Mouse (Mus musculus) lung, embryonic 16.5 days (tissue): ENCODE results near the gene Eif2b2. TPM values are rescaled to one million over a fixed set of nuclear protein-coding genes. Genes with fewer than 3 reads are reported as not detected.
A peak's percentile ranks its signal among the peaks of the same experiment; 100 is the strongest.

ENCODE experiments used
- ATAC-seq: fragments of 200-750 bp; cut with Nextera tagmentation; 2 replicates; pipeline ENCODE4 v1.8.0; 2017; ENCODE audit warnings: low read depth, mild to moderate bottlenecking, moderate library complexity
- H3K27ac ChIP-seq: fragments of 300-500 bp; sonication (generic); 2 replicates; pipeline ENCODE4 v1.5.1; 2014; ENCODE audit warnings: mild to moderate bottlenecking, control low read depth, low read length
- H3K27me3 ChIP-seq: fragments of 300-500 bp; sonication (generic); 2 replicates; pipeline ENCODE4 v1.6.1; 2014; ENCODE audit warnings: low read depth, low read length, mixed read lengths; ENCODE audit not compliant: control insufficient read depth, insufficient read depth
- H3K36me3 ChIP-seq: fragments of 300-500 bp; sonication (generic); 2 replicates; pipeline ENCODE4 v1.6.1; 2014; ENCODE audit warnings: low read length; ENCODE audit not compliant: control insufficient read depth, insufficient read depth
- H3K4me1 ChIP-seq: fragments of 300-500 bp; sonication (generic); replicated peaks from 2 replicates; pipeline ENCODE4 v1.6.1; 2014; ENCODE audit warnings: low read length, mixed read lengths; ENCODE audit not compliant: control insufficient read depth, insufficient read depth
- H3K4me2 ChIP-seq: fragments of 300-500 bp; sonication (generic); 2 replicates; pipeline ENCODE4 v1.6.1; 2014; ENCODE audit warnings: low read depth, low read length, control low read depth
- H3K4me3 ChIP-seq: fragments of 300-500 bp; sonication (generic); 2 replicates; pipeline ENCODE4 v1.5.1; 2014; ENCODE audit warnings: mild to moderate bottlenecking, low read length, control low read depth
- H3K9ac ChIP-seq: fragments of 300-500 bp; sonication (generic); 2 replicates; pipeline ENCODE4 v1.6.1; 2014; ENCODE audit warnings: low read length, control low read depth
- H3K9me3 ChIP-seq: fragments of 300-500 bp; sonication (generic); 2 replicates; pipeline ENCODE4 v1.6.1; 2016; ENCODE audit warnings: low read length; ENCODE audit not compliant: control insufficient read depth
- WGBS: fragments of 180-500 bp; shearing (Covaris S2); extraction: QIAGEN DNeasy Blood & Tissue Kit; methylation state at CpG from one replicate; pipeline ENCODE4 v1.1.7; 2014; 5-methylcytosine and 5-hydroxymethylcytosine counted together
- polyA plus RNA-seq: library from polyadenylated mRNA; unstranded; fragments of >200 nt; fragmentation: Nextera tagmentation; extraction: Ambion mirVana; gene quantifications from 2 replicates; pipeline ENCODE4 v1.2.1, GENCODE M21; 2015

The Eif2b2 gene
- polyA plus RNA-seq, 1 experiment from 2014 or later = 83.3 TPM

DNA sequence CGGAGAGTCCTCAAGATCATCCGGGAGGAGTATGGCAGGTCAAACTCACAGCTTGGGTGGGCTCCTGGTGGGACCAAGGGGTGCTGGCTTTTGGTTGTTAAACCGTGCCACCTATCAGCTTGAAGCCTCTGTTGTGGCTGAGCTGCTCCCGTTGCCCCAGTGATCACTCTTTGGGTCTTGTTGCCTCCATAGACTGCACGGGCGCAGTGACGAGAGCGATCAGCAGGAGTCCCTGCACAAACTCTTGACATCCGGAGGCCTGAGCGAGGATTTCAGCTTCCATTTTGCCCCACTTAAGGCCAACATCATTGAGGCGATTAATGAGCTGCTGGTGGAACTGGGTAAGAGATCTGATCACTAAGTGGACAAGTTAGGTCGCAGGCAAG lies 617 bp downstream of the Eif2b2 start:
- H3K9me3 ChIP-seq = no peaks in the 10 kb centered on the region
- H3K4me1 ChIP-seq = peaks cover 20% of the 10 kb centered on the region
- H3K9ac ChIP-seq = peak overlapping the region; percentile 81
- H3K36me3 ChIP-seq = peaks cover 28% of the 10 kb centered on the region
- H3K27me3 ChIP-seq = no peaks in the 10 kb centered on the region
- H3K4me3 ChIP-seq = peak overlapping the region; percentile 88
- peak overlapping the region; percentile 93 for H3K4me2 ChIP-seq
- ATAC-seq = no peak
- 2% methylated on average over 12 of the region's 12 CpGs for WGBS
- no peak overlapping the region; the same call in 1 of the 2 replicates for H3K27ac ChIP-seq

GRCm38 (mm10) chr12:85227227-85227626 lies 7.9 kb downstream of the Eif2b2 start:
- 0 out of 2 replicates have a peak, but pooled peaks have one; percentile 15 for ATAC-seq
- no peak overlapping the region for H3K4me3 ChIP-seq
- no peaks in the 10 kb centered on the region for H3K4me1 ChIP-seq
- no peak overlapping the region for H3K27ac ChIP-seq
- H3K36me3 ChIP-seq = peaks cover 36% of the 10 kb centered on the region
- H3K9me3 ChIP-seq = no peaks in the 10 kb centered on the region
- H3K27me3 ChIP-seq = no peaks in the 10 kb centered on the region
- H3K4me2 ChIP-seq = no peak overlapping the region
- no peak overlapping the region for H3K9ac ChIP-seq
- 56% methylated on average over 7 of the region's 7 CpGs for WGBS

GRCm38 (mm10) chr12:85227876-85228599 lies 8.8 kb downstream of the Eif2b2 start:
- 56% methylated on average over 15 of the region's 15 CpGs for WGBS
- Histone ChIP-seq H3K36me3 (peaks cover 28% of the 10 kb centered on the region), H3K9ac (no peak overlapping the region), H3K4me1 (no peaks in the 10 kb centered on the region), H3K27me3 (no peaks in the 10 kb centered on the region), H3K27ac (peak overlapping the region; percentile 7; the same call in 1 of the 2 replicates), H3K4me2 (no peak overlapping the region), H3K9me3 (no peaks in the 10 kb centered on the region), H3K4me3 (no peak overlapping the region)
- 0 out of 2 replicates have a peak, but pooled peaks have one; percentile 31 for ATAC-seq

DNA sequence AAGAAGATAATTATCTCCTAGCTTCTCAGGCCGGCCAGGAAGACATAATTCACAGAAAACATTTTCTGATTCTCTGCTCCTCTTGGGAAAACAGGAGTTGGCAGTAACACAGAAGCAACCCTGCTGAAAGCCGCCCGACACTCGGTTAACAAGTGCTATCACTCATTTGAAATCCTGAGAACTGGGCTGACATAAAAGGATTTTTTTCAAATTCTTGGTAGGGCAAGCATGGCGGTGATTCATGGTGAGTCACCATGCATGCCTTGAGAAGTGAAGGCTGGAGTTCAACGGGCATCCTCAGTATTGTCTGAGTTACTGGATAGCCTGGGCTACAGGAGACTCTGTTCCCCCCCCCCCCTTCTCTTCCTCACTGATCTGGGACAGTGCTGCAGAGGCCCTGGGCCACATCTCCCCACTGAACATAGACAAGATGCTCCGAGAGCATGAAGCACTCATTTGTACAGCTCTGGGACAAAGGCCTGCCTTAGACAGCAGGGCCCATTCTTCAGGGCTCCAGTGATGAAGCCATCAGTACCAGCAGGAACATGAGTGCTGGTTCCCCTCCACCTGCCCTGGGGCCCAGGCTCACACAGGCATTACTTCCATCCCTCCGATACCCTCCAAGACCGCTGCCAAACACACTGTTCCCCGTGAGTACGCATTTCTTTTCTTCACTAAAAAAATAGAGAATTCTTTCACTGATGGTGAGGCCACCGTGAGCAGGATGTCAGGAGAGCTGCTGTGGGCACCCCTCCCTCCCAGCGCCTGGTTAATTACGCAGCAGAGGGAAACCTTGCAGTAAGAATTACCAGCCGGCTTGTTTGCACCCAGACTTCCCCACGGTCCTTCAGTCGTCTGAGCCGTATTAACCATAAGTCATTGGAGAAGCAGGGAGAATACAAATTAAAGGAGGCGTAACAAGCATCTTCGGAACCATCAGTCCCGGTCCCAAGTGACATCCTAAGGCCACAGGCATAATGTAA lies 14.4 kb downstream of the Eif2b2 start:
- no peak for ATAC-seq

DNA sequence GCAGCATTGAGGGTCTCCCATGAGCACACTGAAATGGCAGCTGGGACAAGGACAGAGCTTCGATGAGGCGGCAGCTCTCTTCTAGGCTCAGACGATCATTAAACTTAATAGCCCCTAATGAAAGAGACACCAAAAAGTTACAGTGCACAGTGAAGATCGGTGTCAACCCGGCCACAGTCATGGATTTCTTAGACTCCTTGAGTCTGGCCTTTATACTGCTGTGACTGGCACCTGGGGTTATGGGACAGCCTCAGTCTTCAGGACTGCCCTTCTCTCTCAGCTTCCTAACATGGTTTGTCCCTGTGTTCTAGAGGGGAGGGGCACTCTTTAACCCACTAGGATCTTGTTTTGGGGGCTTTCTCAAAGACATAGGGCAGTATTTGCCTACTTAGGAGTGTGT lies 18.3 kb downstream of the Eif2b2 start:
- H3K9ac ChIP-seq = no peak overlapping the region
- WGBS = 92% methylated on average over 5 of the region's 5 CpGs
- H3K27ac ChIP-seq = no peak overlapping the region
- H3K4me1 ChIP-seq = no peaks in the 10 kb centered on the region
- no peak for ATAC-seq
- no peak overlapping the region for H3K4me2 ChIP-seq
- H3K9me3 ChIP-seq = no peaks in the 10 kb centered on the region
- H3K36me3 ChIP-seq = peaks cover 4% of the 10 kb centered on the region; the same call in 1 of the 2 replicates
- H3K4me3 ChIP-seq = no peak overlapping the region
- H3K27me3 ChIP-seq = no peaks in the 10 kb centered on the region

More for the DNA sequence above, 14.4 kb downstream of the Eif2b2 start:
- H3K4me3 ChIP-seq = no peak overlapping the region
- WGBS = 77% methylated on average over 21 of the region's 21 CpGs
- H3K4me1 ChIP-seq = no peaks in the 10 kb centered on the region
- H3K4me2 ChIP-seq = no peak overlapping the region
- peaks cover 4% of the 10 kb centered on the region; the same call in 1 of the 2 replicates for H3K36me3 ChIP-seq
- no peak overlapping the region for H3K27ac ChIP-seq
- H3K9ac ChIP-seq = no peak overlapping the region
- H3K9me3 ChIP-seq = no peaks in the 10 kb centered on the region
- H3K27me3 ChIP-seq = no peaks in the 10 kb centered on the region

DNA sequence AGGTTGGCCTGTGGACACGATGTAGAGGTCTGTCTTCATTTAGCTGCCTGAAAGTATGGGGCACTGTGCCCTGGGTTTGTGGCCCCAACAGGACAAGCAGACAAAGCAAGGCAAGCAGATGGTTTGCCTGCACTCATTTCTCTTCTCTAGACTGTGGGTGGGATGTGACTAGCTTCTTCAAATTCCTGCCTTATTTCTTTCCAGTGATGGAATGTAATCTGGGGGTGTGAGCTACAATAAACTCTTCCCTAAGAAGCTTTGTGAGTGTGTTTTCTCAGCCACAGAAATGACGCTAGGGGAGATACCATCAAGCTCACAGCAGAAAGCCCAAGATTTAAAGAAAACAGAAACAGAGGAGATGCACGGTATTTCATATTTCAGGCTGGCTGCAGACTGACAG lies 32.8 kb downstream of the Eif2b2 start:
- H3K4me1 ChIP-seq = no peaks in the 10 kb centered on the region
- H3K36me3 ChIP-seq = peaks cover 3% of the 10 kb centered on the region; the same call in 1 of the 2 replicates
- no peak overlapping the region for H3K4me2 ChIP-seq
- 73% methylated on average over 3 of the region's 3 CpGs for WGBS
- H3K27me3 ChIP-seq = no peaks in the 10 kb centered on the region
- ATAC-seq = no peak
- no peak overlapping the region for H3K9ac ChIP-seq
- no peaks in the 10 kb centered on the region for H3K9me3 ChIP-seq
- no peak overlapping the region for H3K4me3 ChIP-seq
- no peak overlapping the region for H3K27ac ChIP-seq

DNA sequence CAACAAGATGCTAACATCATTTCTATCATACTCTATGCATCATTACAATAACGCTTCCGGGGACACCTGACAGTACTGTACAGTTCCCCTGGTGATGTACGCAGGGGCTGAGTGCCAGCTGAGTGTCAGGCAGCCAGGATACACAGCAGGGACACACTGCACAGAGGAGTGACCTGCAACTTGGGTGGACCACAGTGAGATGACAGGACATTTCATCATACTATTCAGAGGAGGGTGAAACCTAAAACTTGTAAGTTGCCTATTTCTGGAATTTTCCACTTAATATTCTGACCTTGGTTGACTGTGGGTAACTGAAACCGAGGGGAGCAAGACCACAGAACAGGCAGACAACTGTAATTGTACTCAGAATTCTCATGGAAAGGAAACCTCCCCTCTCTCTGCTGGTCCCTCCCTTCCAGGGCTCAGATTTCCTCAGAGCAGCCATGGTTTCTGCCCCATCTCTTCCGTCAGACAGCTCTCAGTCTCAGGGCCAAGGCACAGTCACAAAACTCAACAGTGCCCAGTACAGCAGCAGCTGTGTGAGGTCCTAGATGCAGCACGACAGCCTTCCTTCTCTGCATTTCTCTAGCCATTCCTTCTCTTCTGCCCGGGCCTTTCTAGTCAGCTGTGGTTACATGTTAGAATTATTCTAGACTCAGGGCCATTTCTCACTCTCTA lies 36.9 kb downstream of the Eif2b2 start:
- peak; percentile 56 for ATAC-seq
- H3K4me2 ChIP-seq = no peak overlapping the region
- no peak overlapping the region for H3K4me3 ChIP-seq
- H3K27ac ChIP-seq = peak overlapping the region; percentile 44; the same call in 1 of the 2 replicates
- peaks cover 4% of the 10 kb centered on the region; the same call in 1 of the 2 replicates for H3K36me3 ChIP-seq
- H3K9ac ChIP-seq = no peak overlapping the region
- H3K4me1 ChIP-seq = no peaks in the 10 kb centered on the region
- H3K27me3 ChIP-seq = no peaks in the 10 kb centered on the region
- 52% methylated on average over 7 of the region's 7 CpGs for WGBS
- no peaks in the 10 kb centered on the region for H3K9me3 ChIP-seq

DNA sequence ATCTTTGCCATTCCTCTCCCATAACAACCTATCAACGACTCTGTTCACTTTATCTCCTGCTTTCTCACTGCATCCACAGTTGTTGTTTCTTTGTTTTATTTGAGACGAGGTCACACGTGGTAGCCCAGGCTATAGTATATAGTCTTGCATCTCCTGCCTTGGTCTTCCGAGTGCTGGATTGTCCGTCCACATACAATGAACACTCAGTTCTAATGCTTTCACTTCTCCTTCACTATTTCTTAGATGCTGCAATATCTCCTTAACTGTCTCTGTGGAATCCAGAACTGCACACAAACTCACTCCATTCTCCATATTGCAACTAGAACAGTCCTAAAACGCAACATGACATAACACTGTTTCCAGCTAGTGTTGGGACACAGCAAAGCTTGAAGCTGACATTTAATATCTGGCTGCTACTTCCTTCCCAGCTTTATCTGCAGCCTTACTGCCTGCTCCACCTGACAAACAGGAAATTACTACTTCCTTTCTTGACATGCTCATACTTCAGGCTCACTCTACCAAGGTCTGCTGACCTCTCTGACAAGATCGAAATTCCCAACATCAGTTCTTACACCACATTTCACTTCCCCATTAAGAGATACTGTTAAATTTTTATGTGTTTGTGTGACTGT lies 37.8 kb downstream of the Eif2b2 start:
- Histone ChIP-seq H3K4me3 (no peak overlapping the region), H3K27ac (no peak overlapping the region), H3K9ac (no peak overlapping the region), H3K9me3 (no peaks in the 10 kb centered on the region), H3K4me1 (no peaks in the 10 kb centered on the region), H3K4me2 (no peak overlapping the region), H3K27me3 (no peaks in the 10 kb centered on the region), H3K36me3 (peaks cover 4% of the 10 kb centered on the region; the same call in 1 of the 2 replicates)
- 0 out of 2 replicates have a peak, but pooled peaks have one; percentile 36 for ATAC-seq
- WGBS = 62% methylated on average over 7 of the region's 7 CpGs
